ENCODE assay signal across 8 mouse cellular contexts in genomic region chr14:20737306-20737705, GRCm38 (mm10). TPM values are rescaled to one million over a fixed set of nuclear protein-coding genes. Genes with fewer than 3 reads are reported as not detected.
DNase-seq lines count a peak whose midpoint lies in the region; ATAC-seq and TF ChIP-seq lines count a peak whose summit lies in the region.

No protein-coding gene starts in this region.

- H3K27me3 ChIP-seq in hindbrain, postnatal 0 days (ENCODE audit: insufficient read depth, low read length): no peaks in the 10 kb centered on the region
- no peaks in the 10 kb centered on the region for H3K27me3 ChIP-seq in hindbrain, embryonic 16.5 days (replicated peaks; ENCODE audit: control insufficient read depth, insufficient read depth, low read length)
- no peaks in the 10 kb centered on the region for H3K27me3 ChIP-seq in midbrain, postnatal 0 days (ENCODE audit: insufficient read depth, low read length)

- peak; percentile 52 for DNase-seq in hindbrain, postnatal 0 days (ENCODE audit: low spot score)
- peak; percentile 92 for DNase-seq in ES-E14 (ENCODE audit: low read depth, low spot score)
- peak; percentile 67 for DNase-seq in cerebellum, adult 11-12 months
- DNase-seq in gastrocnemius, postnatal 25 days: peak; percentile 55
- DNase-seq in kidney, postnatal 4 days: peak; percentile 80 to 85
- DNase-seq in midbrain, postnatal 0 days (ENCODE audit: low spot score): no peak
- peak; percentile 54 for DNase-seq in urinary bladder, postnatal 25 days (ENCODE audit: low spot score)

- H3K9ac ChIP-seq in hindbrain, postnatal 0 days (replicated peaks; ENCODE audit: low read length): no peak overlapping the region
- H3K9ac ChIP-seq in hindbrain, embryonic 16.5 days (ENCODE audit: low read depth, low read length): no peak overlapping the region
- H3K9ac ChIP-seq in ES-E14 (ENCODE audit: insufficient read depth, low read depth, low read length, poor library complexity, severe bottlenecking): peak overlapping the region; percentile 61
- H3K9ac ChIP-seq in midbrain, postnatal 0 days (replicated peaks; ENCODE audit: low read length, poor library complexity, severe bottlenecking): no peak overlapping the region

- TF ChIP-seq CTCF in hindbrain, postnatal 0 days (IDR thresholded peaks at IDR 0.05; ENCODE audit: low read depth): peak; percentile 80
- TF ChIP-seq CTCF in midbrain, postnatal 0 days (IDR thresholded peaks at IDR 0.05): peak; percentile 74

- H3K36me3 ChIP-seq in hindbrain, postnatal 0 days (ENCODE audit: insufficient read depth, low read length): peaks cover 37% of the 10 kb centered on the region
- H3K36me3 ChIP-seq in hindbrain, embryonic 16.5 days (ENCODE audit: control insufficient read depth, insufficient read depth, low read length): peaks cover 18% of the 10 kb centered on the region
- peaks cover 34% of the 10 kb centered on the region for H3K36me3 ChIP-seq in ES-E14 (ENCODE audit: control insufficient read depth, insufficient read depth, low read length, poor library complexity, severe bottlenecking)
- peaks cover 59% of the 10 kb centered on the region for H3K36me3 ChIP-seq in midbrain, postnatal 0 days (ENCODE audit: insufficient read depth, low read length)

- H3K4me2 ChIP-seq in hindbrain, postnatal 0 days (ENCODE audit: low read depth, low read length): no peak overlapping the region
- no peak overlapping the region for H3K4me2 ChIP-seq in hindbrain, embryonic 16.5 days (ENCODE audit: low read length)
- no peak overlapping the region for H3K4me2 ChIP-seq in midbrain, postnatal 0 days (ENCODE audit: low read depth, low read length, poor library complexity, severe bottlenecking)

- no peak overlapping the region for H3K4me3 ChIP-seq in hindbrain, postnatal 0 days (ENCODE audit: low read length)
- H3K4me3 ChIP-seq in hindbrain, embryonic 16.5 days (ENCODE audit: low read length): no peak overlapping the region
- peak overlapping the region; percentile 29 to 48; a peak in 2 of 4 replicates for H3K4me3 ChIP-seq in ES-E14 (ENCODE audit: insufficient read depth in 1 of 2, low read depth in 1 of 2, low read length in 2 of 2, poor library complexity in 1 of 2, severe bottlenecking in 1 of 2)
- H3K4me3 ChIP-seq in midbrain, postnatal 0 days (ENCODE audit: low read depth, low read length): no peak overlapping the region

- WGBS in hindbrain, postnatal 0 days: 42% methylated on average over 14 of the region's 14 CpGs
- 45% methylated on average over 14 of the region's 14 CpGs for WGBS in hindbrain, embryonic 16.5 days
- 51% methylated on average over 14 of the region's 14 CpGs for WGBS in midbrain, postnatal 0 days

- in situ Hi-C loops in ES-E14 (cut with MboI; ENCODE audit: low sequenced_read_pairs in 2 of 2, unreplicated experiment in 2 of 2): no loop called here

- H3K4me1 ChIP-seq in hindbrain, postnatal 0 days (ENCODE audit: insufficient read depth, low read length): no peaks in the 10 kb centered on the region
- peaks cover 12% of the 10 kb centered on the region for H3K4me1 ChIP-seq in hindbrain, embryonic 16.5 days (ENCODE audit: control insufficient read depth, insufficient read depth, low read depth, low read length)
- H3K4me1 ChIP-seq in ES-E14 (ENCODE audit: control insufficient read depth in 2 of 2, insufficient read depth in 2 of 2, low read length in 2 of 2, poor library complexity in 1 of 2): peaks cover 0 to 5% of the 10 kb centered on the region in 2 experiments; a peak in 2 of 4 replicates
- peaks cover 5% of the 10 kb centered on the region for H3K4me1 ChIP-seq in midbrain, postnatal 0 days (ENCODE audit: insufficient read depth, low read length)

- H3K27ac ChIP-seq in hindbrain, postnatal 0 days: no peak overlapping the region
- H3K27ac ChIP-seq in hindbrain, embryonic 16.5 days (ENCODE audit: low read depth, low read length): no peak overlapping the region
- H3K27ac ChIP-seq in ES-E14 (ENCODE audit: insufficient read depth, low read depth, low read length, poor library complexity, severe bottlenecking): no peak overlapping the region
- no peak overlapping the region for H3K27ac ChIP-seq in midbrain, postnatal 0 days (ENCODE audit: low read depth, low read length)

- no peaks in the 10 kb centered on the region for H3K9me3 ChIP-seq in hindbrain, postnatal 0 days (ENCODE audit: low read length)
- no peaks in the 10 kb centered on the region for H3K9me3 ChIP-seq in hindbrain, embryonic 16.5 days (ENCODE audit: control insufficient read depth, low read length)
- H3K9me3 ChIP-seq in ES-E14 (ENCODE audit: control insufficient read depth, insufficient read depth, low read depth, low read length): no peaks in the 10 kb centered on the region
- H3K9me3 ChIP-seq in midbrain, postnatal 0 days (ENCODE audit: low read length): no peaks in the 10 kb centered on the region

- ATAC-seq in hindbrain, postnatal 0 days: peak; percentile 24
- ATAC-seq in hindbrain, embryonic 16.5 days: no peak
- no peak for ATAC-seq in midbrain, postnatal 0 days (ENCODE audit: low FRiP score)

TF ChIP-seq in ES-E14, 5 proteins besides CTCF, POLR2A, EP300 and RAD21:
- TF ChIP-seq MAFK (IDR thresholded peaks at IDR 0.05; ENCODE audit: insufficient read depth, low read depth, low read length): 0 out of 2 replicates have a peak, but pooled peaks have one; percentile 9
- no peak for TF ChIP-seq ZC3H11A (IDR thresholded peaks at IDR 0.05; ENCODE audit: borderline replicate concordance, low read depth, low read length)

RNA-seq across cellular contexts. Expression of gene Ndst2, which starts 2.9 kb away (rescaled TPM):
- 19.8 and 23.2 TPM in 2 replicates for total RNA-seq in hindbrain, postnatal 0 days (2014; rRNA removed)
- 12.4 and 16.7 TPM in 2 replicates for polyA plus RNA-seq in hindbrain, postnatal 0 days (2015; fragmentation: Nextera tagmentation; extraction: Ambion mirVana)
- polyA plus RNA-seq in hindbrain, embryonic 16.5 days (2015; fragmentation: Nextera tagmentation; extraction: Ambion mirVana): 16.7 and 20.8 TPM in 2 replicates
- total RNA-seq in ES-E14 (2012; rRNA removed): 12.1 and 19.1 TPM in 2 replicates
- total RNA-seq in gastrocnemius, postnatal 25 days (2021): 1 to 10 TPM; 6.0 to 6.6 TPM
- total RNA-seq in midbrain, postnatal 0 days (2014; rRNA removed): 20.5 and 23.2 TPM in 2 replicates
- polyA plus RNA-seq in midbrain, postnatal 0 days (2015; fragmentation: Nextera tagmentation; extraction: Ambion mirVana): 14.0 and 14.1 TPM in 2 replicates

RNA-seq across cellular contexts. Expression of gene Zswim8, which starts 30.0 kb away (rescaled TPM):
- 149 and 159 TPM in 2 replicates for total RNA-seq in hindbrain, postnatal 0 days (2014; rRNA removed)
- 31.3 and 36.8 TPM in 2 replicates for polyA plus RNA-seq in hindbrain, postnatal 0 days (2015; fragmentation: Nextera tagmentation; extraction: Ambion mirVana)
- 36.1 and 42.2 TPM in 2 replicates for polyA plus RNA-seq in hindbrain, embryonic 16.5 days (2015; fragmentation: Nextera tagmentation; extraction: Ambion mirVana)
- total RNA-seq in ES-E14 (2012; rRNA removed): 33.2 and 33.9 TPM in 2 replicates
- 10 to 100 TPM; 33.0 to 33.6 TPM for total RNA-seq in gastrocnemius, postnatal 25 days (2021)
- total RNA-seq in midbrain, postnatal 0 days (2014; rRNA removed): 154 and 183 TPM in 2 replicates
- polyA plus RNA-seq in midbrain, postnatal 0 days (2015; fragmentation: Nextera tagmentation; extraction: Ambion mirVana): 35.1 and 37.8 TPM in 2 replicates

RNA-seq across cellular contexts. Expression of gene Chchd1, which starts 34.5 kb away (rescaled TPM):
- 122 and 147 TPM in 2 replicates for total RNA-seq in hindbrain, postnatal 0 days (2014; rRNA removed)
- 188 and 193 TPM in 2 replicates for polyA plus RNA-seq in hindbrain, postnatal 0 days (2015; fragmentation: Nextera tagmentation; extraction: Ambion mirVana)
- 148 and 163 TPM in 2 replicates for polyA plus RNA-seq in hindbrain, embryonic 16.5 days (2015; fragmentation: Nextera tagmentation; extraction: Ambion mirVana)
- 136 and 137 TPM in 2 replicates for total RNA-seq in ES-E14 (2012; rRNA removed)
- 100 to 1,000 TPM; 110 to 119 TPM for total RNA-seq in gastrocnemius, postnatal 25 days (2021)
- total RNA-seq in midbrain, postnatal 0 days (2014; rRNA removed): 122 and 180 TPM in 2 replicates
- 186 and 195 TPM in 2 replicates for polyA plus RNA-seq in midbrain, postnatal 0 days (2015; fragmentation: Nextera tagmentation; extraction: Ambion mirVana)

RNA-seq across cellular contexts. Expression of gene Fut11, which starts 42.5 kb away (rescaled TPM):
- 18.0 and 19.2 TPM in 2 replicates for total RNA-seq in hindbrain, postnatal 0 days (2014; rRNA removed)
- 24.5 and 26.2 TPM in 2 replicates for polyA plus RNA-seq in hindbrain, postnatal 0 days (2015; fragmentation: Nextera tagmentation; extraction: Ambion mirVana)
- 29.1 and 30.1 TPM in 2 replicates for polyA plus RNA-seq in hindbrain, embryonic 16.5 days (2015; fragmentation: Nextera tagmentation; extraction: Ambion mirVana)
- 5.0 and 6.1 TPM in 2 replicates for total RNA-seq in ES-E14 (2012; rRNA removed)
- 1 to 10 TPM; 2.7 to 4.0 TPM for total RNA-seq in gastrocnemius, postnatal 25 days (2021)
- 21.0 and 22.8 TPM in 2 replicates for total RNA-seq in midbrain, postnatal 0 days (2014; rRNA removed)
- 23.0 and 23.7 TPM in 2 replicates for polyA plus RNA-seq in midbrain, postnatal 0 days (2015; fragmentation: Nextera tagmentation; extraction: Ambion mirVana)

RNA-seq across cellular contexts. Expression of gene Camk2g, which starts 56.6 kb away (rescaled TPM):
- 204 and 248 TPM in 2 replicates for total RNA-seq in hindbrain, postnatal 0 days (2014; rRNA removed)
- 291 and 299 TPM in 2 replicates for polyA plus RNA-seq in hindbrain, postnatal 0 days (2015; fragmentation: Nextera tagmentation; extraction: Ambion mirVana)
- 214 and 241 TPM in 2 replicates for polyA plus RNA-seq in hindbrain, embryonic 16.5 days (2015; fragmentation: Nextera tagmentation; extraction: Ambion mirVana)
- total RNA-seq in ES-E14 (2012; rRNA removed): 28.7 and 31.2 TPM in 2 replicates
- 100 to 1,000 TPM; 149 to 190 TPM for total RNA-seq in gastrocnemius, postnatal 25 days (2021)
- total RNA-seq in midbrain, postnatal 0 days (2014; rRNA removed): 239 and 267 TPM in 2 replicates
- 261 and 284 TPM in 2 replicates for polyA plus RNA-seq in midbrain, postnatal 0 days (2015; fragmentation: Nextera tagmentation; extraction: Ambion mirVana)

Comparison
In these comparisons a context has a peak if more than half of its experiments do, and no peak if none do; other contexts are left out.
1. H3K4me3 ChIP-seq: peak in ES-E14 (2 of 2); none in hindbrain, postnatal 0 days (single experiment), hindbrain, embryonic 16.5 days (single experiment) and midbrain, postnatal 0 days (single experiment).